Mouse (Mus musculus): Measurements from ENCODE around the gene Gm45717. TPM values are rescaled to one million over a fixed set of nuclear protein-coding genes. Genes with fewer than 3 reads are reported as not detected.
A peak's percentile ranks its signal among the peaks of the same experiment; 100 is the strongest.

The Gm45717 gene
- polyA plus RNA-seq, 1 experiment from 2014 or later = not detected

- H3K4me2 ChIP-seq (replicated peaks) = no peak overlapping the region
- H3K27ac ChIP-seq = no peak overlapping the region
- no peaks in the 10 kb centered on the region for H3K9me3 ChIP-seq
- no peak overlapping the region for H3K9ac ChIP-seq
- H3K27me3 ChIP-seq = no peaks in the 10 kb centered on the region
- H3K4me3 ChIP-seq = no peak overlapping the region
- peaks cover 6% of the 10 kb centered on the region; the same call in 1 of the 2 replicates for H3K4me1 ChIP-seq
- H3K36me3 ChIP-seq = no peaks in the 10 kb centered on the region
- WGBS = 63% methylated on average over 2 of the region's 2 CpGs
- ATAC-seq (ENCODE audit: insufficient number of reproducible peaks, insufficient read depth, low FRiP score, low TSS enrichment) = no peak
Measured at GRCm38 (mm10) chr7:140962733-140963132, 7.0 kb upstream of the Gm45717 start.

DNA sequence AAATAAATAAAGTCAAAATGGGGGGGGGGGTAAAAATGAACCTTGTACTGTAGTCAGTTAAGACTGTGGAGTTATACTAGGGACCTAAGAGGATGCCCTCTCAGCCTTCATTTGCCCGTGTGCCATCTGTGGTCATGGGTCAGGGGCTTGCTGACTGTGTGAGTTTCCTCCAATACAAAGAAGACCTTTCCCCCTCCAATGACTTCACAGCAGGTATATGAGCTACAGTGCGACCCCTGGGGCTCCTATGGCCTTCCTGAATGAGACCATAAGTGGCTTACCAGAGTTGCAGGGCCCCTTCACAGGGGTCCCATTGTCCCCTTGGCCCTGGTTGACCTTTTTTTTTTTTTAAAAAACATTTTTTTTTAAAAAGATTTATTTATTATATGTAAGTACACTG lies 5.7 kb upstream of the Gm45717 start:
- Histone ChIP-seq H3K9ac (no peak overlapping the region), H3K27ac (no peak overlapping the region), H3K27me3 (no peaks in the 10 kb centered on the region), H3K36me3 (no peaks in the 10 kb centered on the region), H3K9me3 (no peaks in the 10 kb centered on the region), H3K4me1 (peaks cover 3% of the 10 kb centered on the region; the same call in 1 of the 2 replicates), H3K4me2 (replicated peaks) (no peak overlapping the region), H3K4me3 (no peak overlapping the region)
- WGBS = 54% methylated on average over 2 of the region's 2 CpGs
- ATAC-seq (ENCODE audit: insufficient number of reproducible peaks, insufficient read depth, low FRiP score, low TSS enrichment) = no peak

- no peak for ATAC-seq (ENCODE audit: insufficient number of reproducible peaks, insufficient read depth, low FRiP score, low TSS enrichment)
Measured at GRCm38 (mm10) chr7:140960026-140960425, 4.3 kb upstream of the Gm45717 start.

GRCm38 (mm10) chr7:140959181-140959901 lies 3.6 kb upstream of the Gm45717 start:
- H3K9ac ChIP-seq = no peak overlapping the region
- peaks cover 12% of the 10 kb centered on the region for H3K4me1 ChIP-seq
- H3K9me3 ChIP-seq = no peaks in the 10 kb centered on the region
- no peak overlapping the region for H3K27ac ChIP-seq
- H3K36me3 ChIP-seq = no peaks in the 10 kb centered on the region
- no peaks in the 10 kb centered on the region for H3K27me3 ChIP-seq
- H3K4me2 ChIP-seq (replicated peaks) = no peak overlapping the region
- no peak for ATAC-seq (ENCODE audit: insufficient number of reproducible peaks, insufficient read depth, low FRiP score, low TSS enrichment)
- no peak overlapping the region for H3K4me3 ChIP-seq
- 6% methylated on average over 9 of the region's 9 CpGs for WGBS

More at GRCm38 (mm10) chr7:140960026-140960425, 4.3 kb upstream of the Gm45717 start:
- Histone ChIP-seq H3K4me3 (no peak overlapping the region), H3K9ac (no peak overlapping the region), H3K36me3 (no peaks in the 10 kb centered on the region), H3K9me3 (no peaks in the 10 kb centered on the region), H3K27ac (no peak overlapping the region), H3K4me1 (peaks cover 7% of the 10 kb centered on the region; the same call in 1 of the 2 replicates), H3K27me3 (no peaks in the 10 kb centered on the region), H3K4me2 (replicated peaks) (no peak overlapping the region)
- 74% methylated on average over 5 of the region's 5 CpGs for WGBS

DNA sequence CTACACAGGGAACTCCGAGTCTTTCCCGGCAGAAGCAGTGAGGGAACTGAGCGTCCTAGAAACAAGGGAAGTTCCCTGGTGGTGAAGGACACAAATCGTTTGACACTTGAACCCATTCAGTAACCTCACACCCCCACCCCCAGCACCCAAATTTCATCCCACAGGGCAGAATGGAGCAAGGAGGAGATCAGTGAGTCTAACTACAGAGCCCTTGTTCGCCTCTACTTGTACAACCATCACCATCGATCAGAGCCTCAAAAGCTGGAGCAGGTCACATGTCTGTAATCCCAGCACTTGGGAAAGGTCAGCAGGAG lies 776 bp upstream of the Gm45717 start:
- peak; percentile 1; the same call in 1 of the 2 replicates for ATAC-seq (ENCODE audit: insufficient number of reproducible peaks, insufficient read depth, low FRiP score, low TSS enrichment)
- Histone ChIP-seq H3K4me2 (replicated peaks) (peak overlapping the region; percentile 87), H3K27me3 (no peaks in the 10 kb centered on the region), H3K9me3 (no peaks in the 10 kb centered on the region), H3K4me3 (0 out of 2 replicates have a peak overlapping the region, but pooled peaks have one; percentile 66), H3K9ac (no peak overlapping the region), H3K27ac (peak overlapping the region; percentile 96), H3K4me1 (peaks cover 36% of the 10 kb centered on the region), H3K36me3 (peaks cover 7% of the 10 kb centered on the region; the same call in 1 of the 2 replicates)
- 34% methylated on average over 6 of the region's 6 CpGs for WGBS

GRCm38 (mm10) chr7:140955342-140955741 lies 395 bp downstream of the Gm45717 start:
- Histone ChIP-seq H3K36me3 (peaks cover 8% of the 10 kb centered on the region), H3K4me1 (peaks cover 47% of the 10 kb centered on the region), H3K4me3 (peak overlapping the region; percentile 66), H3K27me3 (no peaks in the 10 kb centered on the region), H3K9me3 (no peaks in the 10 kb centered on the region), H3K9ac (peak overlapping the region; percentile 78), H3K4me2 (replicated peaks) (peak overlapping the region; percentile 87), H3K27ac (peak overlapping the region; percentile 96)
- ATAC-seq (ENCODE audit: insufficient number of reproducible peaks, insufficient read depth, low FRiP score, low TSS enrichment) = peak; percentile 36; the same call in 1 of the 2 replicates
- WGBS = 10% methylated on average over 17 of the region's 17 CpGs

GRCm38 (mm10) chr7:140954733-140955071 lies 1.0 kb downstream of the Gm45717 start:
- peak overlapping the region; percentile 78 for H3K9ac ChIP-seq
- peak overlapping the region; percentile 87 for H3K4me2 ChIP-seq (replicated peaks)
- no peaks in the 10 kb centered on the region for H3K9me3 ChIP-seq
- peak overlapping the region; percentile 66 for H3K4me3 ChIP-seq
- H3K27ac ChIP-seq = peak overlapping the region; percentile 96
- 8% methylated on average over 9 of the region's 9 CpGs for WGBS
- H3K36me3 ChIP-seq = peaks cover 15% of the 10 kb centered on the region
- H3K27me3 ChIP-seq = no peaks in the 10 kb centered on the region
- H3K4me1 ChIP-seq = peaks cover 53% of the 10 kb centered on the region
- ATAC-seq (ENCODE audit: insufficient number of reproducible peaks, insufficient read depth, low FRiP score, low TSS enrichment) = no peak

- H3K36me3 ChIP-seq = peaks cover 21% of the 10 kb centered on the region
- H3K4me1 ChIP-seq = peaks cover 53% of the 10 kb centered on the region
- no peak for ATAC-seq (ENCODE audit: insufficient number of reproducible peaks, insufficient read depth, low FRiP score, low TSS enrichment)
- 57% methylated on average over 15 of the region's 15 CpGs for WGBS
- H3K4me3 ChIP-seq = peak overlapping the region; percentile 66
- no peaks in the 10 kb centered on the region for H3K9me3 ChIP-seq
- H3K27ac ChIP-seq = peak overlapping the region; percentile 48; the same call in 1 of the 2 replicates
- no peaks in the 10 kb centered on the region for H3K27me3 ChIP-seq
- H3K4me2 ChIP-seq (replicated peaks) = peak overlapping the region; percentile 87
- H3K9ac ChIP-seq = peak overlapping the region; percentile 78
Measured at GRCm38 (mm10) chr7:140953800-140954732, 1.7 kb downstream of the Gm45717 start.

GRCm38 (mm10) chr7:140953133-140953532 lies 2.6 kb downstream of the Gm45717 start:
- no peak for ATAC-seq (ENCODE audit: insufficient number of reproducible peaks, insufficient read depth, low FRiP score, low TSS enrichment)
- Histone ChIP-seq H3K36me3 (peaks cover 30% of the 10 kb centered on the region), H3K4me3 (no peak overlapping the region), H3K27ac (no peak overlapping the region), H3K4me2 (replicated peaks) (0 out of 2 replicates have a peak overlapping the region, but pooled peaks have one; percentile 87), H3K27me3 (no peaks in the 10 kb centered on the region), H3K4me1 (peaks cover 53% of the 10 kb centered on the region), H3K9me3 (no peaks in the 10 kb centered on the region), H3K9ac (no peak overlapping the region)
- WGBS = 78% methylated on average over 11 of the region's 11 CpGs

DNA sequence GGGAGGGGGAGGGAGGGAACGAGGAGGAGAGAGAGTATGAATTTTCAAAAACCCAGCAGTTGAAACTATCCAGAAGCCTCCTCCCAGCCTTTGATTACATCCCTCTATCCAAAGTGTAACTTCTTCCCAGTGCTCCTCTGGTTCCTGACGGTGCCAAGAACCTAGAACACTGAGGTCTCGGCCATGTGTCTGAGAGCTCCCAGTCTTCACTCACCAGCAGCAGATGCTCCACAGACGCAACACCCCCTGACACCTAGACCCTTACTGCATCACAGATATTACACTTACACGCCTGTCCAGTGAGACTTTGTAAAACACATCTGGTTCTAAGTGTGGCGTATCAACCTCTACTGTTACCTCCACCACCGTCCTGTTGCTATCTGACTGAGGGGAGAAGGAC lies 3.3 kb downstream of the Gm45717 start:
- peaks cover 53% of the 10 kb centered on the region for H3K4me1 ChIP-seq

GRCm38 (mm10) chr7:140951765-140952164 lies 4.0 kb downstream of the Gm45717 start:
- ATAC-seq (ENCODE audit: insufficient number of reproducible peaks, insufficient read depth, low FRiP score, low TSS enrichment) = no peak
- Histone ChIP-seq H3K4me3 (no peak overlapping the region), H3K27ac (no peak overlapping the region), H3K9ac (no peak overlapping the region), H3K4me1 (peaks cover 53% of the 10 kb centered on the region), H3K27me3 (no peaks in the 10 kb centered on the region), H3K4me2 (replicated peaks) (no peak overlapping the region), H3K9me3 (no peaks in the 10 kb centered on the region), H3K36me3 (peaks cover 44% of the 10 kb centered on the region)
- 63% methylated on average over 6 of the region's 6 CpGs for WGBS

More for the DNA sequence above, 3.3 kb downstream of the Gm45717 start:
- no peak for ATAC-seq (ENCODE audit: insufficient number of reproducible peaks, insufficient read depth, low FRiP score, low TSS enrichment)
- Histone ChIP-seq H3K27me3 (no peaks in the 10 kb centered on the region), H3K9ac (no peak overlapping the region), H3K27ac (no peak overlapping the region), H3K36me3 (peaks cover 37% of the 10 kb centered on the region), H3K4me3 (no peak overlapping the region), H3K9me3 (no peaks in the 10 kb centered on the region), H3K4me2 (replicated peaks) (no peak overlapping the region)
- 80% methylated on average over 6 of the region's 7 CpGs for WGBS
